Mouse (Mus musculus): ENCODE data around the gene Rab8b.

DNA sequence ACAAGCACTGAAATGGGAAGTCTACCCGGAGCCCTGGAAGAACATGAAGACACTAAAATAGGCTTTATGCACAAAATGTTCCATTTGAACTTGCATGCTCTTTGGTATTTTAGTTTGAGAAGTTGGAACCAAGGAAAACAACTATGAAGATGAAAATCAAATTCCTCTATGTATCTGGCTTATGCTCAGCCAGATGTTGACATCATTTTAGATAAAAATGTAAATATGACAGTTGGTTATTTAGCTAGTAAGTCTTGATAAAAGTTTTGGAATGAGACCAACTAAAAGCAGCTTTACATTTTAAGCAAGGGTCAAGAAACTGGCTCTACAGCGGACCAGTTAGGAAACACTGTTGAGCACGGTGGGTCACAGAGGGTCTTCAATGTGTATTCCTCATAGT, 4.9 kb downstream of the Rab8b start:
- TF ChIP-seq CTCF (IDR thresholded peaks at IDR 0.05; ENCODE audit: borderline replicate concordance, extremely low read depth, insufficient read depth, insufficient read length) (no peak), POLR2A (IDR thresholded peaks at IDR 0.05; ENCODE audit: borderline replicate concordance, extremely low read depth, insufficient read depth, insufficient read length, poor library complexity, severe bottlenecking) (no peak)

All from brain, embryonic 14.5 days (tissue).